Mouse (Mus musculus): ENCODE data around the gene Sorl1.

Gene Sorl1

GRCm38 (mm10) chr9:42122441-42122840 is 1.7 kb downstream of the Sorl1 start:
- no peak for DNase-seq (ENCODE audit: low read depth, low spot score)

- DNase-seq (ENCODE audit: low read depth, low spot score): no peak
These were observed 2.3 kb downstream of the Sorl1 start for GRCm38 (mm10) chr9:42121631-42122354.

GRCm38 (mm10) chr9:42116418-42117056 is 7.6 kb downstream of the Sorl1 start:
- DNase-seq (ENCODE audit: low read depth, low spot score): no peak

- DNase-seq (ENCODE audit: low read depth, low spot score): no peak
These were observed 9.0 kb downstream of the Sorl1 start for GRCm38 (mm10) chr9:42115078-42115477.

- peak; percentile 71 for DNase-seq (ENCODE audit: low read depth, low spot score)
These were observed 10.8 kb downstream of the Sorl1 start for GRCm38 (mm10) chr9:42113316-42113715.

GRCm38 (mm10) chr9:42112691-42113090 is 11.4 kb downstream of the Sorl1 start:
- peak; percentile 51 for DNase-seq (ENCODE audit: low read depth, low spot score)

- no peak for DNase-seq (ENCODE audit: low read depth, low spot score)
These were observed 12.8 kb downstream of the Sorl1 start for GRCm38 (mm10) chr9:42111256-42111655.

GRCm38 (mm10) chr9:42109837-42110451 is 14.2 kb downstream of the Sorl1 start:
- peak; percentile 45 for DNase-seq (ENCODE audit: low read depth, low spot score)

- DNase-seq (ENCODE audit: low read depth, low spot score): peak; percentile 47
These were observed 15.0 kb downstream of the Sorl1 start for GRCm38 (mm10) chr9:42109131-42109530.

GRCm38 (mm10) chr9:42108369-42108951 is 15.6 kb downstream of the Sorl1 start:
- peak; percentile 54 for DNase-seq (ENCODE audit: low read depth, low spot score)

- no peak for DNase-seq (ENCODE audit: low read depth, low spot score)
These were observed 17.0 kb downstream of the Sorl1 start for GRCm38 (mm10) chr9:42107062-42107461.

GRCm38 (mm10) chr9:42106305-42106704 is 17.8 kb downstream of the Sorl1 start:
- no peak for DNase-seq (ENCODE audit: low read depth, low spot score)

- no peak for DNase-seq (ENCODE audit: low read depth, low spot score)
These were observed 20.6 kb downstream of the Sorl1 start for GRCm38 (mm10) chr9:42103546-42103945.

GRCm38 (mm10) chr9:42102013-42102412 is 22.1 kb downstream of the Sorl1 start:
- peak; percentile 28 for DNase-seq (ENCODE audit: low read depth, low spot score)

GRCm38 (mm10) chr9:42101266-42101665 is 22.8 kb downstream of the Sorl1 start:
- no peak for DNase-seq (ENCODE audit: low read depth, low spot score)

- DNase-seq (ENCODE audit: low read depth, low spot score): peak; percentile 84
These were observed 23.4 kb downstream of the Sorl1 start for GRCm38 (mm10) chr9:42100618-42101210.

GRCm38 (mm10) chr9:42098474-42099121 is 25.5 kb downstream of the Sorl1 start:
- DNase-seq (ENCODE audit: low read depth, low spot score): no peak

GRCm38 (mm10) chr9:42097731-42098473 is 26.2 kb downstream of the Sorl1 start:
- DNase-seq (ENCODE audit: low read depth, low spot score): peak; percentile 84

- DNase-seq (ENCODE audit: low read depth, low spot score): no peak
These were observed 26.9 kb downstream of the Sorl1 start for GRCm38 (mm10) chr9:42097006-42097730.

GRCm38 (mm10) chr9:42094752-42095151 is 29.3 kb downstream of the Sorl1 start:
- DNase-seq (ENCODE audit: low read depth, low spot score): no peak

All from ES-CJ7 (cell line).